Mouse (Mus musculus): ENCODE measurements around the gene Vax2. TPM values are rescaled to one million over a fixed set of nuclear protein-coding genes. Genes with fewer than 3 reads are reported as not detected.

Gene Vax2
- polyA plus RNA-seq, 1 experiment from 2014 or later = 3.7 TPM

- H3K9me3 ChIP-seq = no peaks in the 10 kb centered on the region
- peaks cover 72% of the 10 kb centered on the region for H3K27me3 ChIP-seq (replicated peaks; ENCODE audit: low read depth, poor library complexity, severe bottlenecking)
- H3K27ac ChIP-seq (replicated peaks) = no peak overlapping the region
- DNase-seq (ENCODE audit: low spot score) = no peak
- no peaks in the 10 kb centered on the region for H3K36me3 ChIP-seq (replicated peaks)
- peaks cover 38% of the 10 kb centered on the region for H3K4me1 ChIP-seq
- WGBS = 54% methylated on average over 5 of the region's 5 CpGs
- no peak overlapping the region for H3K4me3 ChIP-seq
Observed at GRCm38 (mm10) chr6:83744126-83744525, 33.1 kb downstream of the Vax2 start.

DNA sequence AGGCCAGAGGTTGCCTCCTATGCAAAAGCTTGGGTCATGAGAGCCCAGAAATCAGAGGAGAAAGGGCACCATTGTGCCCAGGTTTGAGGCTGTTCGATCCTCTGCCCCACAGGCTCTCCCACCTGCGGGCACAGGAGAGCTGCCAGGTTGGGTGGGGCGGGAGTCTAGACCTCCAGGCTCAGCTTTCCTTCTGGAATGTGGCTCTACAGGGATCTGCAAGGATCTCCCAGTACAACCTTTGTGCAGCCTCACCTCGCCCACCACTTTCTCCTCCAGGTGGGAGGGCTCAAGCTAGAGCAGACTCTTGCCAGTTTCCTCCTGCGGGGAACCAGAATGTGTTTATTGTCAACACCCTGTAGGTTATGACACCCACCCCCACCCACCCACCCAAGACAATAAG is 33.5 kb downstream of the Vax2 start:
- Histone ChIP-seq H3K4me3 (no peak overlapping the region), H3K4me1 (peaks cover 42% of the 10 kb centered on the region), H3K9me3 (no peaks in the 10 kb centered on the region), H3K36me3 (replicated peaks) (no peaks in the 10 kb centered on the region), H3K27me3 (replicated peaks; ENCODE audit: low read depth, poor library complexity, severe bottlenecking) (peaks cover 76% of the 10 kb centered on the region), H3K27ac (replicated peaks) (no peak overlapping the region)
- no peak for DNase-seq (ENCODE audit: low spot score)
- 55% methylated on average over 5 of the region's 5 CpGs for whole genome bisulfite sequencing

GRCm38 (mm10) chr6:83745466-83745865 is 34.4 kb downstream of the Vax2 start:
- H3K4me3 ChIP-seq = no peak overlapping the region
- DNase-seq (ENCODE audit: low spot score) = no peak
- no peak overlapping the region for H3K27ac ChIP-seq (replicated peaks)
- H3K4me1 ChIP-seq = peaks cover 50% of the 10 kb centered on the region
- peaks cover 80% of the 10 kb centered on the region for H3K27me3 ChIP-seq (replicated peaks; ENCODE audit: low read depth, poor library complexity, severe bottlenecking)
- no peaks in the 10 kb centered on the region for H3K9me3 ChIP-seq
- no peaks in the 10 kb centered on the region for H3K36me3 ChIP-seq (replicated peaks)
- 54% methylated on average over 2 of the region's 2 CpGs for WGBS

GRCm38 (mm10) chr6:83749286-83749685 is 38.2 kb downstream of the Vax2 start:
- no peak overlapping the region for H3K4me3 ChIP-seq
- no peaks in the 10 kb centered on the region for H3K9me3 ChIP-seq
- H3K4me1 ChIP-seq = peaks cover 50% of the 10 kb centered on the region
- no peak overlapping the region for H3K27ac ChIP-seq (replicated peaks)
- peaks cover 92% of the 10 kb centered on the region for H3K27me3 ChIP-seq (replicated peaks; ENCODE audit: low read depth, poor library complexity, severe bottlenecking)
- no peaks in the 10 kb centered on the region for H3K36me3 ChIP-seq (replicated peaks)
- peak; percentile 27 for DNase-seq (ENCODE audit: low spot score)
- 40% methylated on average over 3 of the region's 3 CpGs for WGBS

- H3K36me3 ChIP-seq (replicated peaks) = no peaks in the 10 kb centered on the region
- 7% methylated on average over 11 of the region's 11 CpGs for WGBS
- no peaks in the 10 kb centered on the region for H3K9me3 ChIP-seq
- peaks cover 92% of the 10 kb centered on the region for H3K27me3 ChIP-seq (replicated peaks; ENCODE audit: low read depth, poor library complexity, severe bottlenecking)
- no peak overlapping the region for H3K4me3 ChIP-seq
- no peak overlapping the region for H3K27ac ChIP-seq (replicated peaks)
- peak; percentile 75 for DNase-seq (ENCODE audit: low spot score)
- peaks cover 41% of the 10 kb centered on the region for H3K4me1 ChIP-seq
Observed at GRCm38 (mm10) chr6:83750171-83750684, 39.2 kb downstream of the Vax2 start.

DNA sequence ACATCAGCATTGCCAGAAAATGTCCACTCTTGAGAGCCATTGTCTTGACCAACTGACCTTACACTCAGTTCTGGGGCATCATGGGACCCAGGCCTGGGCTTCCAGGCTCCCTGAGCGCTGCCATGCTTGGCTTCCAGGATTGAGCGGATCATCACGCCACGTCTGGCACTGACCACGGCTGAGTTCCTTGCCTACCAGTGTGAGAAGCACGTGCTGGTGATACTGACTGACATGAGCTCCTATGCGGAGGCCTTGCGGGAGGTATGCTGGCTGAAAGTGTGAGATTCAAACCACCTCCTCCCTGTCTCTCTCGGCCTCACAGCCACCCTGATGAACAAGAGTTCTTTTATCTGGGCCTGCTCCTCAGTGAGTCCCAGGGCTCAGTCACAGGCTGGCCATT is 45.0 kb downstream of the Vax2 start:
- Histone ChIP-seq H3K27ac (replicated peaks) (no peak overlapping the region), H3K27me3 (replicated peaks; ENCODE audit: low read depth, poor library complexity, severe bottlenecking) (peaks cover 100% of the 10 kb centered on the region), H3K4me1 (peaks cover 14% of the 10 kb centered on the region), H3K9me3 (no peaks in the 10 kb centered on the region), H3K4me3 (no peak overlapping the region), H3K36me3 (replicated peaks) (no peaks in the 10 kb centered on the region)
- 72% methylated on average over 9 of the region's 9 CpGs for WGBS
- DNase-seq (ENCODE audit: low spot score) = no peak

- Histone ChIP-seq H3K4me1 (peaks cover 21% of the 10 kb centered on the region), H3K27me3 (replicated peaks; ENCODE audit: low read depth, poor library complexity, severe bottlenecking) (peaks cover 82% of the 10 kb centered on the region), H3K27ac (replicated peaks) (no peak within 1 kb of the TSS), H3K4me3 (peak within 1 kb of the TSS; percentile 53), H3K36me3 (replicated peaks) (no peaks in the 10 kb centered on the region), H3K9me3 (no peaks in the 10 kb centered on the region)
- WGBS = 23% methylated on average over 6 of the region's 6 CpGs
- no peak for DNase-seq (ENCODE audit: low spot score)
Observed at GRCm38 (mm10) chr6:83762344-83762743, 51.3 kb downstream of the Vax2 start, which contains the start of gene Ankrd53. Gene Ankrd53, plus strand, starts transcription at chr6:83762644.

DNA sequence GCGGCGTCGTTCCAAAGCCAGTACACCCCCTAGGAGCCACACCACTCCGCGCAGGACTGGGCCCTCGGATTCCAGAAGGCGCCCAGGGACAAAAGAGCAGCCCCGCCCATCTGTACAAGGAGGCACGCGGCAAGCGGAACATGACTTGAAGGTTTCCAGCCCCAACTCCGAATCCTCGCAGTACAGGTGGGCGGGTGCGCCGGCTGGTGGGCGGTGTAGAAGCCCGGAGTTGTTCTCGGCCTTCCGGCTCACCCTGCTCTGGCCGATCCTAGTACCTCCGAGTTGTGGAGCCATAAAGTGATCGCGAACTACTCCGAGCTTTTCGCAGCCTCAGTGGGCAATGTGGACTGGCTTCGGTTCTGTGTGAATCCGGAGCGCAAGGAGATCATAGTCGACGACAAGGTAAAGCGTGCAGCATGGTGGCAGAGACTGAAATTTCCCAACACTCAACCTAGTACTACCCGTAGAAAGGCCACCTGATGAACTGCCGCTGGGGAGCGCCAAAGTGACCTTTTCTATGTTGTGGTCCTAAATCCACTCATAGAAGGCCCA is 51.9 kb downstream of the Vax2 start:
- H3K4me1 ChIP-seq = peaks cover 18% of the 10 kb centered on the region
- peak; percentile 58 for DNase-seq (ENCODE audit: low spot score)
- peaks cover 76% of the 10 kb centered on the region for H3K27me3 ChIP-seq (replicated peaks; ENCODE audit: low read depth, poor library complexity, severe bottlenecking)
- H3K27ac ChIP-seq (replicated peaks) = no peak overlapping the region
- peaks cover 3% of the 10 kb centered on the region; the same call in 1 of the 2 replicates for H3K36me3 ChIP-seq (replicated peaks)
- peak overlapping the region; percentile 53 for H3K4me3 ChIP-seq
- no peaks in the 10 kb centered on the region for H3K9me3 ChIP-seq
- WGBS = 1% methylated on average over 35 of the region's 35 CpGs

- H3K36me3 ChIP-seq (replicated peaks) = peaks cover 42% of the 10 kb centered on the region
- no peaks in the 10 kb centered on the region for H3K9me3 ChIP-seq
- no peak overlapping the region for H3K27ac ChIP-seq (replicated peaks)
- peaks cover 14% of the 10 kb centered on the region for H3K4me1 ChIP-seq
- WGBS = 89% methylated on average over 3 of the region's 3 CpGs
- no peak overlapping the region for H3K4me3 ChIP-seq
- no peak for DNase-seq (ENCODE audit: low spot score)
- H3K27me3 ChIP-seq (replicated peaks; ENCODE audit: low read depth, poor library complexity, severe bottlenecking) = peaks cover 36% of the 10 kb centered on the region
Observed at GRCm38 (mm10) chr6:83766982-83767381, 55.9 kb downstream of the Vax2 start.

GRCm38 (mm10) chr6:83768485-83768884 is 57.4 kb downstream of the Vax2 start:
- no peaks in the 10 kb centered on the region for H3K9me3 ChIP-seq
- H3K4me3 ChIP-seq = no peak overlapping the region
- peaks cover 20% of the 10 kb centered on the region for H3K27me3 ChIP-seq (replicated peaks; ENCODE audit: low read depth, poor library complexity, severe bottlenecking)
- DNase-seq (ENCODE audit: low spot score) = no peak
- H3K27ac ChIP-seq (replicated peaks) = no peak overlapping the region
- peaks cover 4% of the 10 kb centered on the region for H3K4me1 ChIP-seq
- 83% methylated on average over 5 of the region's 5 CpGs for WGBS
- peaks cover 57% of the 10 kb centered on the region for H3K36me3 ChIP-seq (replicated peaks)

- Histone ChIP-seq H3K9me3 (no peaks in the 10 kb centered on the region), H3K27me3 (replicated peaks; ENCODE audit: low read depth, poor library complexity, severe bottlenecking) (no peaks in the 10 kb centered on the region), H3K27ac (replicated peaks) (no peak overlapping the region), H3K36me3 (replicated peaks) (peaks cover 46% of the 10 kb centered on the region), H3K4me3 (peak overlapping the region; percentile 97), H3K4me1 (peaks cover 27% of the 10 kb centered on the region)
- DNase-seq (ENCODE audit: low spot score) = no peak
- 63% methylated on average over 9 of the region's 9 CpGs for WGBS
Observed at GRCm38 (mm10) chr6:83774126-83774525, 63.1 kb downstream of the Vax2 start.

DNA sequence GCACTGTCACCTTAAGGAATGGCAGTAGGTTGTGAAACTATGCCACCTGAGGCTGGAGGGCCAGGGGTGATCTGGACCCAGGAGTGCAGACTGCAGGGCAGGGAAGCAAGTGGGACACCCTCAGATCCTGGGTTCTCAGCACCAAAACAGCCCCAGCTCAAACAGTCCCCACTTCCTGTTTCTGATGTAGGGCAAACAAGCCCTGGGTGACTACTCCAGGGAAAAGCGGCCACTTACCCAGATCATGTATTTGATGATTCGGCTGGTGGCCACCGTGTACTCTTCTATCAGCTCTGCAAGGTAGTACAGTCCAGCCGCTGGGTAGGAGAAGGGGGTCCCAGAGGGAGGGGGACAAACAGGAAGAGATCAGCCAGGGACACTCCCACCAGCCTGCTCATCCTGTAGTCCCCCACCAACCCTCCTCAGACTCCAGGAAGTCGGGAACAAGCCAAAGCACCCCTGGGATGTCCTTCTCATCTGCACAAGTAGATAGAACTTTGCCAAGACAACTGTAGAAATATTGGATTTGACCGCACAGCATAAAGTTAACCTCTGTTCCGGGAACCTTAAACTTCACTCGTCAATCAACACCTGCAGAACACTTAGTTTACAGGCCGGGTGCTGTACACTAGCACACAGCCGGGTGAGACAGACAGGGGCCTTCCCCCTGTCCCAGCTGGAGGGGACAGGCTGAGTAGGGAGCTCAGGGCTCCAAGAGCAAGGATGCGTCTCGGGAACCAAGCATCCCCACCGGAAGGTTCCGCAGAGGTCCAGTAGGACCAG is 63.9 kb downstream of the Vax2 start:
- Histone ChIP-seq H3K36me3 (replicated peaks) (peaks cover 37% of the 10 kb centered on the region), H3K9me3 (no peaks in the 10 kb centered on the region), H3K27ac (replicated peaks) (peak overlapping the region; percentile 93), H3K27me3 (replicated peaks; ENCODE audit: low read depth, poor library complexity, severe bottlenecking) (no peaks in the 10 kb centered on the region), H3K4me1 (peaks cover 27% of the 10 kb centered on the region), H3K4me3 (peak overlapping the region; percentile 97)
- DNase-seq (ENCODE audit: low spot score) = peak; percentile 36
- WGBS = 3% methylated on average over 14 of the region's 14 CpGs

All from embryonic facial prominence, embryonic 10.5 days (tissue).